Mouse (Mus musculus) kidney, embryonic 14.5 days (tissue): ENCODE measurements around the gene Cyp2d26. TPM values are rescaled to one million over a fixed set of nuclear protein-coding genes. Genes with fewer than 3 reads are reported as not detected.

Experiments used
- microRNA-seq: library from miRNA; unstranded; fragments of <30 nt; microRNA quantifications from one replicate; pipeline ENCODE4, GENCODE M21; 2016
- polyA plus RNA-seq: library from polyadenylated mRNA; unstranded; fragments of >200 nt; fragmentation: Nextera tagmentation; extraction: Ambion mirVana; gene quantifications from 2 replicates; pipeline ENCODE4 v1.2.1, GENCODE M21; 2014

Gene Cyp2d26
- polyA plus RNA-seq, 1 experiment from 2014 or later, result 4.7 TPM

Small RNA genes lying within 50 kb of the gene (microRNA-seq; reads per million reads assigned to microRNA genes)
- not detected for gene Gm27618

Other genes starting within 250 kb of the Cyp2d26 start
- gene Cyp2d12, start 239.2 kb downstream of the Cyp2d26 start, polyA plus RNA-seq, result not detected in 2 replicates
- not detected in 2 replicates for gene Cyp2d34, start 173.3 kb downstream of the Cyp2d26 start, polyA plus RNA-seq
- gene Cyp2d40, start 30.1 kb downstream of the Cyp2d26 start, polyA plus RNA-seq, result not detected in 2 replicates
- 7.1 and 11.6 TPM in 2 replicates for gene Tcf20, start 193.6 kb upstream of the Cyp2d26 start, polyA plus RNA-seq
- 2.0 and 3.4 TPM in 2 replicates for gene Nfam1, start 239.0 kb upstream of the Cyp2d26 start, polyA plus RNA-seq